ENCODE assay signal across 30 mouse cellular contexts in the genomic region with DNA sequence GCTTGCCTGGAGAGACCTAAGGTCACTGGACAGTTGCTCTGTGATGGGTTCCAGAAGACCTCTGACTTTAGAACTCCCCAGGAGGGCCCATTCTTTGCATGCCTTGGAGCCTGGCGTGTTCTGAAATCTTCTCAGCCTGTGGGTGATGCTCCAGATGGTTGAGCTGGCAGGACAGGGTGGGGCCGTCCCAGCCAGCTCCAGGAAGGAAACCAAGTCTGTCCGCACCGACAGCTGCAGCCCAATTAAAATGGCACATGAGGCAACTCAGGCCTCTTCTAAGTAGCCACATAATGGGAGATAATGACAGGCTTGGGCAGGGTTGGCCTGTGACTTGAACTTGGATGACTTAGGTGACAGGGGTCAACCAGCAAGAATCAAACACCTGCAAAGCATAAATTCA. TPM values are rescaled to one million over a fixed set of nuclear protein-coding genes. Genes with fewer than 3 reads are reported as not detected.
DNase-seq lines count a peak whose midpoint lies in the region; ATAC-seq and TF ChIP-seq lines count a peak whose summit lies in the region.
"Had no signal": no experiment of that assay in that cellular context is flagged by ENCODE, and none has a peak within 500 bp of the region (broad histone marks: within the 10 kb centered on the region; RNA-seq: fewer than 3 reads in every experiment).

No protein-coding gene starts in this region.

- no peak overlapping the region for H3K9ac ChIP-seq in kidney, embryonic 16.5 days (replicated peaks; ENCODE audit: low read length)
- no peak overlapping the region for H3K9ac ChIP-seq in midbrain, embryonic 16.5 days (ENCODE audit: low read depth, low read length)
- H3K9ac ChIP-seq: embryonic facial prominence, embryonic 12.5 days; heart, embryonic 13.5 days; hindbrain, embryonic 14.5 days; liver, embryonic 12.5 days; liver, postnatal 0 days; midbrain, embryonic 13.5 days; neural tube, embryonic 15.5 days had no signal

- ATAC-seq in kidney, embryonic 16.5 days (ENCODE audit: low FRiP score, low TSS enrichment) = no peak
- ATAC-seq in megakaryocyte progenitor cell, adult 5-6 weeks (replicated peaks; ENCODE audit: poor library complexity) = no peak
- ATAC-seq in midbrain, embryonic 16.5 days = no peak
- ATAC-seq: CD4-positive, CD25-positive, alpha-beta regulatory T cell, adult 4 months; forebrain, embryonic 14.5 days; inflammation-experienced regulatory T-cells, adult 6 months; liver, embryonic 12.5 days; liver, postnatal 0 days; lung, postnatal 0 days; midbrain, embryonic 13.5 days had no signal

- no peak for TF ChIP-seq POLR2A in kidney, adult 2 months (IDR thresholded peaks at IDR 0.05; ENCODE audit: low read depth, low read length)

- no peaks in the 10 kb centered on the region for H3K4me1 ChIP-seq in kidney, adult 2 months (ENCODE audit: control insufficient read depth, insufficient read depth, low read length)
- H3K4me1 ChIP-seq in kidney, embryonic 16.5 days (ENCODE audit: insufficient read depth, low read length) = no peaks in the 10 kb centered on the region
- H3K4me1 ChIP-seq in midbrain, embryonic 16.5 days (ENCODE audit: control insufficient read depth, insufficient read depth, low read length) = peaks cover 6% of the 10 kb centered on the region

- no peaks in the 10 kb centered on the region for H3K9me3 ChIP-seq in kidney, embryonic 16.5 days (ENCODE audit: low read length)
- H3K9me3 ChIP-seq in midbrain, embryonic 16.5 days (replicated peaks; ENCODE audit: control insufficient read depth, low read length, poor library complexity, severe bottlenecking) = no peaks in the 10 kb centered on the region
- H3K9me3 ChIP-seq: embryonic facial prominence, embryonic 12.5 days; heart, embryonic 13.5 days; liver, embryonic 12.5 days; midbrain, embryonic 13.5 days; neural tube, embryonic 15.5 days had no signal

- H3K27ac ChIP-seq in kidney, adult 2 months (ENCODE audit: insufficient read depth, low read depth, low read length) = no peak overlapping the region
- H3K27ac ChIP-seq in kidney, embryonic 16.5 days (ENCODE audit: low read length) = no peak overlapping the region
- H3K27ac ChIP-seq in midbrain, embryonic 16.5 days (ENCODE audit: low read length) = no peak overlapping the region
- H3K27ac ChIP-seq: embryonic facial prominence, embryonic 12.5 days; heart, embryonic 13.5 days; hindbrain, embryonic 14.5 days; liver, embryonic 12.5 days; midbrain, embryonic 13.5 days; neural tube, embryonic 15.5 days had no signal

- no peak overlapping the region for H3K4me3 ChIP-seq in kidney, adult 2 months (ENCODE audit: insufficient read depth, low read depth, low read length)
- no peak overlapping the region for H3K4me3 ChIP-seq in kidney, embryonic 16.5 days (ENCODE audit: low read length)
- H3K4me3 ChIP-seq in midbrain, embryonic 16.5 days (ENCODE audit: low read depth, low read length) = no peak overlapping the region
- H3K4me3 ChIP-seq: embryonic facial prominence, embryonic 12.5 days; heart, embryonic 13.5 days; liver, embryonic 12.5 days; midbrain, embryonic 13.5 days; neural tube, embryonic 15.5 days had no signal

- 23% methylated on average over 4 of the region's 4 CpGs for WGBS in kidney, adult 2 months
- WGBS in kidney, embryonic 16.5 days = 39% methylated on average over 4 of the region's 4 CpGs
- 57% methylated on average over 4 of the region's 4 CpGs for WGBS in midbrain, embryonic 16.5 days

- no peaks in the 10 kb centered on the region for H3K36me3 ChIP-seq in kidney, adult 2 months (ENCODE audit: control insufficient read depth, insufficient read depth, low read length)
- no peaks in the 10 kb centered on the region for H3K36me3 ChIP-seq in kidney, embryonic 16.5 days (ENCODE audit: insufficient read depth, low read length)
- H3K36me3 ChIP-seq in midbrain, embryonic 16.5 days (ENCODE audit: control insufficient read depth, insufficient read depth, low read length) = no peaks in the 10 kb centered on the region
- H3K36me3 ChIP-seq: embryonic facial prominence, embryonic 12.5 days; heart, embryonic 13.5 days; liver, embryonic 12.5 days; midbrain, embryonic 13.5 days; neural tube, embryonic 15.5 days had no signal

- H3K4me2 ChIP-seq in kidney, embryonic 16.5 days (replicated peaks; ENCODE audit: low read depth, low read length) = no peak overlapping the region
- no peak overlapping the region for H3K4me2 ChIP-seq in midbrain, embryonic 16.5 days (ENCODE audit: low read length)
- H3K4me2 ChIP-seq: embryonic facial prominence, embryonic 12.5 days; heart, embryonic 13.5 days; hindbrain, embryonic 14.5 days; liver, embryonic 12.5 days; midbrain, embryonic 13.5 days; neural tube, embryonic 15.5 days had no signal

- H3K27me3 ChIP-seq in kidney, adult 2 months (replicated peaks; ENCODE audit: control insufficient read depth, insufficient read depth, low read length) = no peaks in the 10 kb centered on the region
- H3K27me3 ChIP-seq in kidney, embryonic 16.5 days (ENCODE audit: insufficient read depth, low read length) = no peaks in the 10 kb centered on the region
- H3K27me3 ChIP-seq in midbrain, embryonic 16.5 days (ENCODE audit: control insufficient read depth, insufficient read depth, low read depth, low read length) = no peaks in the 10 kb centered on the region
- H3K27me3 ChIP-seq: embryonic facial prominence, embryonic 12.5 days; heart, embryonic 13.5 days; neural tube, embryonic 15.5 days had no signal

- peak; percentile 41 for DNase-seq in kidney, adult 2 months
- peak; percentile 18 for DNase-seq in ZHBTc4 (ENCODE audit: low read depth, low spot score)
- DNase-seq in kidney, postnatal 14 days = peak; percentile 3
- DNase-seq in right cerebral cortex, adult 18-20 months = no peak
- DNase-seq: adrenal gland, postnatal 10 days; cerebellum, adult 11 months; cerebellum, adult 9-10 months; cerebellum, postnatal 36 days; heart, postnatal 10 days; left cerebral cortex, postnatal 4 days; liver, postnatal 0 days; lung, postnatal 4 days; right cerebral cortex, postnatal 4 days; thymus, adult 18-20 months; thymus, postnatal 25 days had no signal

- no peak for TF ChIP-seq CTCF in kidney, adult 2 months (conservative IDR thresholded peaks at IDR 0.05; ENCODE audit: insufficient read depth, insufficient read length, low read depth, low read length)

RNA-seq across cellular contexts. Expression of a gene that starts 29.7 kb away (rescaled TPM):
- polyA plus RNA-seq in kidney, adult 2 months (2012; rRNA removed) = 121 and 155 TPM in 2 replicates
- polyA plus RNA-seq in kidney, embryonic 16.5 days (2015; fragmentation: Nextera tagmentation; extraction: Ambion mirVana) = 238 and 253 TPM in 2 replicates
- 231 and 253 TPM in 2 replicates for total RNA-seq in megakaryocyte progenitor cell, adult 5-6 weeks (2015)
- total RNA-seq in megakaryocyte progenitor cell, adult 5-6 weeks (2017) = 239 and 266 TPM in 2 replicates
- polyA plus RNA-seq in midbrain, embryonic 16.5 days (2015; fragmentation: Nextera tagmentation; extraction: Ambion mirVana) = 139 and 150 TPM in 2 replicates

RNA-seq across cellular contexts. Expression of a gene that starts 47.0 kb away (rescaled TPM):
- 0.46 and 0.56 TPM in 2 replicates for polyA plus RNA-seq in kidney, adult 2 months (2012; rRNA removed)
- 0.30 and 0.41 TPM in 2 replicates for polyA plus RNA-seq in kidney, embryonic 16.5 days (2015; fragmentation: Nextera tagmentation; extraction: Ambion mirVana)
- not detected in 2 replicates for total RNA-seq in megakaryocyte progenitor cell, adult 5-6 weeks (2015)
- not detected in 2 replicates for total RNA-seq in megakaryocyte progenitor cell, adult 5-6 weeks (2017)
- polyA plus RNA-seq in midbrain, embryonic 16.5 days (2015; fragmentation: Nextera tagmentation; extraction: Ambion mirVana) = 1.7 and 2.4 TPM in 2 replicates
- total RNA-seq: hematopoietic stem cell, adult 5-6 weeks; monocyte, adult 5-6 weeks had no signal
- polyA plus RNA-seq: CD4-positive, CD25-positive, alpha-beta regulatory T cell, adult 4 months; inflammation-experienced regulatory T-cells, adult 6 months had no signal

RNA-seq across cellular contexts. Expression of a gene that starts 53.2 kb away (rescaled TPM):
- 18.6 and 19.6 TPM in 2 replicates for polyA plus RNA-seq in kidney, adult 2 months (2012; rRNA removed)
- polyA plus RNA-seq in kidney, embryonic 16.5 days (2015; fragmentation: Nextera tagmentation; extraction: Ambion mirVana) = 17.9 and 19.2 TPM in 2 replicates
- 1.2 and 3.1 TPM in 2 replicates for total RNA-seq in megakaryocyte progenitor cell, adult 5-6 weeks (2015)
- 1.8 and 3.1 TPM in 2 replicates for total RNA-seq in megakaryocyte progenitor cell, adult 5-6 weeks (2017)
- 18.0 and 21.1 TPM in 2 replicates for polyA plus RNA-seq in midbrain, embryonic 16.5 days (2015; fragmentation: Nextera tagmentation; extraction: Ambion mirVana)
